Mouse (Mus musculus): Measurements from ENCODE around the gene Chat. TPM values are rescaled to one million over a fixed set of nuclear protein-coding genes. Genes with fewer than 3 reads are reported as not detected.
"Not testable (repeated sequence)": the region's sequence is repeated elsewhere in the genome, so short reads cannot be mapped to it uniquely, and the experiment has no call there.

Gene Chat
- polyA plus RNA-seq, 1 experiment from 2014 or later, result 2.8 TPM

DNA sequence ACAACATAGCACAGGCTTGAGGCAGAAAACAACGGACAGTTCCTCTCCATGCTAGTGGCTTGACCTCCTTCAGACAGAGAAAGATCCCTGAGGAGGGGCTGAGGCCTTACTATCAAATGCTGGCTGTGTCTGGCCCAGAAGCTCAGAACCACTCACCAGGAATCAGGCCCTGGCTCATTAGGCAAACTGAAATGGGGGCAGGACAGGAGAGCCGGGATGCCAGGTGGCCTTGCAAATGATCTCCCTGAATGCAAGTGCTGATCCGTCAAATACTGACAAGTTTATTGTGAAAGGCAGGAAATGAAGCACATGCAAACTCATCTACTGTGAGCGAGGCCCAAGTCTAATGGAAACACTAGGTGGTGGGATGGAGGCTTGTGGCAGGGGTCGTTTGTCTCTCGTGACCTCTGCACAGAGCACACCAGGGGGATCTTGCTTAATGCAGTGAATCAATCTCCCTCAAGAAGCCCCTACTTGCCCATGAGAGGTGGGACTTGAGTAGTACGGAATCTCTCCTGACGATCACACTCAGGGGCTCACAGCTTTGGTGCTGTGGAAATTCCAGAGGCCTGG is 36.7 kb downstream of the Chat start:
- Histone ChIP-seq H3K4me3 (ENCODE audit: low read length) (no peak overlapping the region), H3K4me1 (ENCODE audit: control insufficient read depth, insufficient read depth, low read depth, low read length) (peaks cover 5% of the 10 kb centered on the region; the same call in 1 of the 2 replicates), H3K9me3 (ENCODE audit: control insufficient read depth, low read length) (no peaks in the 10 kb centered on the region), H3K27me3 (replicated peaks; ENCODE audit: control insufficient read depth, insufficient read depth, low read length) (no peaks in the 10 kb centered on the region; the same call in 1 of the 2 replicates), H3K4me2 (ENCODE audit: low read length) (no peak overlapping the region), H3K36me3 (ENCODE audit: control insufficient read depth, insufficient read depth, low read length) (no peaks in the 10 kb centered on the region), H3K27ac (ENCODE audit: low read depth, low read length) (no peak overlapping the region), H3K9ac (ENCODE audit: low read depth, low read length) (no peak overlapping the region)
- 22% methylated on average over 8 of the region's 8 CpGs for WGBS
- no peak for ATAC-seq

- Histone ChIP-seq H3K27me3 (replicated peaks; ENCODE audit: control insufficient read depth, insufficient read depth, low read length) (no peaks in the 10 kb centered on the region; the same call in 1 of the 2 replicates), H3K36me3 (ENCODE audit: control insufficient read depth, insufficient read depth, low read length) (no peaks in the 10 kb centered on the region), H3K9ac (ENCODE audit: low read depth, low read length) (no peak overlapping the region), H3K9me3 (ENCODE audit: control insufficient read depth, low read length) (no peaks in the 10 kb centered on the region), H3K4me2 (ENCODE audit: low read length) (no peak overlapping the region), H3K4me3 (ENCODE audit: low read length) (no peak overlapping the region), H3K4me1 (ENCODE audit: control insufficient read depth, insufficient read depth, low read depth, low read length) (peaks cover 2% of the 10 kb centered on the region; the same call in 1 of the 2 replicates), H3K27ac (ENCODE audit: low read depth, low read length) (no peak overlapping the region)
- no peak for ATAC-seq
- 84% methylated on average over 7 of the region's 7 CpGs for WGBS
Observed at GRCm38 (mm10) chr14:32423946-32424345, 41.8 kb downstream of the Chat start.

DNA sequence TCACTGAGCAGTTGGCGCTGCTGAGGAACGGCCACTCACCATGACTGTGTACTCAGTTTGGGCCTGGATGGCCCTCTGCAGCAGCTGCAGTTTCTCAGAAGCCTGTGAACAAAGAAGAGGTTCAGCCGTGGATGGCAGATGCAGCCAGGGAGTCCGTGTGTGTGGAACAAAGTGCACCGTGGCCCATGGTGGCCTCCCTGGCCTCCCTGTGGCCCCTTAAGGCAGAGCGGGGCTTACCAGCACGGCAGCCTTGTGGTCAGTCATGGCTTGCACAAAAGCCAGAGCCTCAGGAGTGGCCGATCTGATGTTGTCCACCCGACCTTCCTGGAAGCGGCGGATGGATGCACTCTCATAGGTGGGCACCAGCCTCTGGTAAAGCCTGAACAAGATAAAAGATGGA is 47.0 kb downstream of the Chat start:
- H3K27ac ChIP-seq (ENCODE audit: low read depth, low read length), result no peak overlapping the region
- H3K4me1 ChIP-seq (ENCODE audit: control insufficient read depth, insufficient read depth, low read depth, low read length), result no peaks in the 10 kb centered on the region
- H3K36me3 ChIP-seq (ENCODE audit: control insufficient read depth, insufficient read depth, low read length), result no peaks in the 10 kb centered on the region
- 0 out of 2 replicates have a peak, but pooled peaks cover 2% of the 10 kb centered on the region for H3K9me3 ChIP-seq (ENCODE audit: control insufficient read depth, low read length)
- H3K9ac ChIP-seq (ENCODE audit: low read depth, low read length), result no peak overlapping the region
- H3K4me3 ChIP-seq (ENCODE audit: low read length), result no peak overlapping the region
- H3K27me3 ChIP-seq (replicated peaks; ENCODE audit: control insufficient read depth, insufficient read depth, low read length), result no peaks in the 10 kb centered on the region
- ATAC-seq, result no peak
- 78% methylated on average over 11 of the region's 11 CpGs for WGBS
- no peak overlapping the region for H3K4me2 ChIP-seq (ENCODE audit: low read length)

GRCm38 (mm10) chr14:32412075-32412474 is 53.7 kb downstream of the Chat start:
- H3K4me2 ChIP-seq (ENCODE audit: low read length), result no peak overlapping the region
- WGBS, result 82% methylated on average over 5 of the region's 5 CpGs
- 0 out of 2 replicates have a peak, but pooled peaks cover 2% of the 10 kb centered on the region for H3K9me3 ChIP-seq (ENCODE audit: control insufficient read depth, low read length)
- H3K9ac ChIP-seq (ENCODE audit: low read depth, low read length), result no peak overlapping the region
- no peaks in the 10 kb centered on the region for H3K36me3 ChIP-seq (ENCODE audit: control insufficient read depth, insufficient read depth, low read length)
- H3K27ac ChIP-seq (ENCODE audit: low read depth, low read length), result no peak overlapping the region
- no peaks in the 10 kb centered on the region for H3K4me1 ChIP-seq (ENCODE audit: control insufficient read depth, insufficient read depth, low read depth, low read length)
- ATAC-seq, result no peak
- H3K4me3 ChIP-seq (ENCODE audit: low read length), result no peak overlapping the region
- no peaks in the 10 kb centered on the region for H3K27me3 ChIP-seq (replicated peaks; ENCODE audit: control insufficient read depth, insufficient read depth, low read length)

GRCm38 (mm10) chr14:32410084-32410483 is 55.7 kb downstream of the Chat start:
- no peaks in the 10 kb centered on the region for H3K36me3 ChIP-seq (ENCODE audit: control insufficient read depth, insufficient read depth, low read length)
- no peak overlapping the region for H3K9ac ChIP-seq (ENCODE audit: low read depth, low read length)
- H3K27me3 ChIP-seq (replicated peaks; ENCODE audit: control insufficient read depth, insufficient read depth, low read length), result no peaks in the 10 kb centered on the region
- no peak for ATAC-seq
- no peaks in the 10 kb centered on the region for H3K4me1 ChIP-seq (ENCODE audit: control insufficient read depth, insufficient read depth, low read depth, low read length)
- WGBS, result 58% methylated on average over 5 of the region's 5 CpGs
- H3K9me3 ChIP-seq (ENCODE audit: control insufficient read depth, low read length), result no peaks in the 10 kb centered on the region
- no peak overlapping the region for H3K4me2 ChIP-seq (ENCODE audit: low read length)
- H3K27ac ChIP-seq (ENCODE audit: low read depth, low read length), result no peak overlapping the region
- no peak overlapping the region for H3K4me3 ChIP-seq (ENCODE audit: low read length)

DNA sequence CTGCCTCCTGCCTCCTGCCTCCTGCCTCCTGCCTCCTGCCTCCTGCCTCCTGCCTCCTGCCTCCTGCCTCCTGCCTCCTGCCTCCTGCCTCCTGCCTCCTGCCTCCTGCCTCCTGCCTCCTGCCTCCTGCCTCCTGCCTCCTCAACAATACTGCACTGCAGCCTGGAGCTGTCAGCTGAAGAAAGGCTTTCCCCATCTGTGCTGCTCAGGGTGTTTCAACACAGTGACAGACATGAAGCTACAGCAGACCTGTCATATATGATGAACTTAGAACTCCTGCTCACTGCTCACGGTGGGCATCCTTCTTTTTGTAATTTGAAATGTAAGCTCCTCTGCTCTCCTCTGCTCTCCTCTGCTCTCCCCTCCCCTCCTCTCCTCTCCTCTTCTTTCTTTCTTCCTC is 60.4 kb downstream of the Chat start:
- not testable (repeated sequence) for H3K4me1 ChIP-seq (ENCODE audit: control insufficient read depth, insufficient read depth, low read depth, low read length)
- WGBS, result 30% methylated on average over 1 of the region's 1 CpGs

GRCm38 (mm10) chr14:32388196-32388595 is 77.6 kb downstream of the Chat start, which contains the start of gene 1700024G13Rik:
1700024G13Rik (minus strand) TSS chr14:32388391.
- peak; percentile 76 for ATAC-seq
- H3K4me2 ChIP-seq (ENCODE audit: low read length), result peak within 1 kb of the TSS; percentile 9; the same call in 1 of the 2 replicates
- WGBS, result 4% methylated on average over 13 of the region's 13 CpGs

More for the DNA sequence above, 60.4 kb downstream of the Chat start:
- not testable (repeated sequence) for H3K9me3 ChIP-seq (ENCODE audit: control insufficient read depth, low read length); H3K9ac ChIP-seq (ENCODE audit: low read depth, low read length); ATAC-seq; H3K27ac ChIP-seq (ENCODE audit: low read depth, low read length); H3K36me3 ChIP-seq (ENCODE audit: control insufficient read depth, insufficient read depth, low read length); H3K4me3 ChIP-seq (ENCODE audit: low read length); H3K4me2 ChIP-seq (ENCODE audit: low read length); H3K27me3 ChIP-seq (replicated peaks; ENCODE audit: control insufficient read depth, insufficient read depth, low read length)

DNA sequence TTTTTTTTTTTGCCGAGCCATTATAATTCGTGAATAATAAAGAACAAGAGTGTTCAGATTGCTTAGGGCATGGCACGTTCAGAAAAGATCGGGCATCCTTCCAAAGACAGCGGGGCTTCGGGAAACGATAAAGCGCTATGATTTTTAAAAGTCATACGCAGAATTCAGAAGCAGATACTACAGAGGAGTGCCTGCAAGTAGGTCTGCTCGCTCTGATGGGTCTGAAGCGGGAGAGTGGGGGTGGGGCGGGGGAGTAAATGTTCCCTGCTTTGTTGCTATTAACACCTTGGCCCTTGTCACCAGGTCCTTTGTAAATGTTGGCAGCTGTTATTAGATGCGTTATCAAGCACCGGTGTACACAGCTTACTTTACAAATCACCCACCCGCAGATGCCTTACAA is 84.2 kb downstream of the Chat start:
- H3K36me3 ChIP-seq (ENCODE audit: control insufficient read depth, insufficient read depth, low read length), result no peaks in the 10 kb centered on the region
- 35% methylated on average over 15 of the region's 15 CpGs for WGBS
- H3K9me3 ChIP-seq (ENCODE audit: control insufficient read depth, low read length), result no peaks in the 10 kb centered on the region
- H3K27ac ChIP-seq (ENCODE audit: low read depth, low read length), result no peak overlapping the region
- ATAC-seq, result no peak
- no peak overlapping the region for H3K4me3 ChIP-seq (ENCODE audit: low read length)
- H3K4me2 ChIP-seq (ENCODE audit: low read length), result peak overlapping the region; percentile 35
- H3K4me1 ChIP-seq (ENCODE audit: control insufficient read depth, insufficient read depth, low read depth, low read length), result peaks cover 18% of the 10 kb centered on the region
- H3K9ac ChIP-seq (ENCODE audit: low read depth, low read length), result no peak overlapping the region
- H3K27me3 ChIP-seq (replicated peaks; ENCODE audit: control insufficient read depth, insufficient read depth, low read length), result no peaks in the 10 kb centered on the region

More at GRCm38 (mm10) chr14:32388196-32388595, 77.6 kb downstream of the Chat start, which contains the start of gene 1700024G13Rik:
- no peak within 1 kb of the TSS for H3K4me3 ChIP-seq (ENCODE audit: low read length)
- H3K4me1 ChIP-seq (ENCODE audit: control insufficient read depth, insufficient read depth, low read depth, low read length), result peaks cover 4% of the 10 kb centered on the region
- H3K27me3 ChIP-seq (replicated peaks; ENCODE audit: control insufficient read depth, insufficient read depth, low read length), result no peaks in the 10 kb centered on the region
- H3K9me3 ChIP-seq (ENCODE audit: control insufficient read depth, low read length), result peaks cover 3% of the 10 kb centered on the region; the same call in 1 of the 2 replicates
- no peak within 1 kb of the TSS for H3K9ac ChIP-seq (ENCODE audit: low read depth, low read length)
- H3K27ac ChIP-seq (ENCODE audit: low read depth, low read length), result no peak within 1 kb of the TSS
- no peaks in the 10 kb centered on the region for H3K36me3 ChIP-seq (ENCODE audit: control insufficient read depth, insufficient read depth, low read length)

- H3K9me3 ChIP-seq (ENCODE audit: control insufficient read depth, low read length), result no peaks in the 10 kb centered on the region
- ATAC-seq, result 0 out of 2 replicates have a peak, but pooled peaks have one; percentile 53
- no peak overlapping the region for H3K4me3 ChIP-seq (ENCODE audit: low read length)
- H3K4me2 ChIP-seq (ENCODE audit: low read length), result peak overlapping the region; percentile 35
- peaks cover 18% of the 10 kb centered on the region for H3K4me1 ChIP-seq (ENCODE audit: control insufficient read depth, insufficient read depth, low read depth, low read length)
- H3K36me3 ChIP-seq (ENCODE audit: control insufficient read depth, insufficient read depth, low read length), result no peaks in the 10 kb centered on the region
- H3K27ac ChIP-seq (ENCODE audit: low read depth, low read length), result no peak overlapping the region
- WGBS, result 22% methylated on average over 7 of the region's 7 CpGs
- H3K9ac ChIP-seq (ENCODE audit: low read depth, low read length), result no peak overlapping the region
- H3K27me3 ChIP-seq (replicated peaks; ENCODE audit: control insufficient read depth, insufficient read depth, low read length), result no peaks in the 10 kb centered on the region
Observed at GRCm38 (mm10) chr14:32381066-32381465, 84.7 kb downstream of the Chat start.
